Mouse (Mus musculus) lung, adult 2 months (tissue): ENCODE measurements around the gene Pnpla2.

Experiments used
- CTCF ChIP-seq: fragments of 200-500 bp; IDR thresholded peaks from 2 replicates; pipeline ENCODE4 v1.5.1; 2011; ENCODE audit warnings: mild to moderate bottlenecking, low read length, control low read depth; ENCODE audit not compliant: insufficient read depth
- POLR2A ChIP-seq: fragments of 200-500 bp; IDR thresholded peaks from 2 replicates; pipeline ENCODE4 v1.6.1; 2011; ENCODE audit warnings: low read depth, mild to moderate bottlenecking, control low read depth, low read length, borderline replicate concordance; ENCODE audit errors: extremely low read depth

DNA sequence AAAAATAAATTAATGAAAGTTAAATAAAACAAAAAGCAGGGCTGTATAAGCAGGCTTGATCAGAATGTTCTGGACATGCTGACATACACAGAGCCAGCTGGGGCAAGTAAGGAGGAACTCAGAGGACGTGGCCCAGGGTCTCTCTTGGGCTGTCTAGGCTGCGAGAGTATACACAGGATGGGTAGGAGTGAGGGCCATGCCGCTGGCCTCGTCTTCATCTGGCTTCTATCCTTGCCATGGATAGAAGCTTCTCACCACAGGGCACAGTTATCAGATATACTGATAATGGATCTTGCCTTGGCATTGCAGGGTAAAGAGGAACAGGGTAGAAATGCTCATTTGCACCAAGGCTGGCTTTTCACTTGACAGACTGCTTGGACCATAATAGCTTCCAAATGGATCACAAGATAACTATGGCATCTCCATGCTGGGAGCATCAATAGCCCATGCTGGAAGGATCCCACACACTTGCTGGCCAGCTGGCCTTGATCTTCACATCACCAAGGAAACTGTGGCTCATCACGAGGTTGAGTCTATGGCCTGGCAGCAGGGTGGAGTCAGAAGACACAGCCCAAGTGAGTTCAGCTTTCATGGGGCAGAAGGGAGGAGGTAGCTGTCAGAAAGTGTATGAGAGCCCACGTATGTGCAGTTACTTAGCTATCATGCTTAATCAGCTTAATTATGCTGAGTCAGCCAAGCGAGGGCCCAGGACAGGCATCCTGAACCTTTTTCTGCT is 47.0 kb downstream of the Pnpla2 start:
- TF ChIP-seq CTCF = no peak
- no peak for TF ChIP-seq POLR2A
